Mouse (Mus musculus) 3T3-L1 (cell line): ENCODE measurements around the gene Ttc25.
"Not testable (repeated sequence)": the region's sequence is repeated elsewhere in the genome, so short reads cannot be mapped to it uniquely, and the experiment has no call there.

Experiments
- DNase-seq: peaks from one replicate; pipeline ENCODE4 v3.0.0-alpha.2; 2015; ENCODE audit warnings: low read depth, low spot score

Gene Ttc25

DNA sequence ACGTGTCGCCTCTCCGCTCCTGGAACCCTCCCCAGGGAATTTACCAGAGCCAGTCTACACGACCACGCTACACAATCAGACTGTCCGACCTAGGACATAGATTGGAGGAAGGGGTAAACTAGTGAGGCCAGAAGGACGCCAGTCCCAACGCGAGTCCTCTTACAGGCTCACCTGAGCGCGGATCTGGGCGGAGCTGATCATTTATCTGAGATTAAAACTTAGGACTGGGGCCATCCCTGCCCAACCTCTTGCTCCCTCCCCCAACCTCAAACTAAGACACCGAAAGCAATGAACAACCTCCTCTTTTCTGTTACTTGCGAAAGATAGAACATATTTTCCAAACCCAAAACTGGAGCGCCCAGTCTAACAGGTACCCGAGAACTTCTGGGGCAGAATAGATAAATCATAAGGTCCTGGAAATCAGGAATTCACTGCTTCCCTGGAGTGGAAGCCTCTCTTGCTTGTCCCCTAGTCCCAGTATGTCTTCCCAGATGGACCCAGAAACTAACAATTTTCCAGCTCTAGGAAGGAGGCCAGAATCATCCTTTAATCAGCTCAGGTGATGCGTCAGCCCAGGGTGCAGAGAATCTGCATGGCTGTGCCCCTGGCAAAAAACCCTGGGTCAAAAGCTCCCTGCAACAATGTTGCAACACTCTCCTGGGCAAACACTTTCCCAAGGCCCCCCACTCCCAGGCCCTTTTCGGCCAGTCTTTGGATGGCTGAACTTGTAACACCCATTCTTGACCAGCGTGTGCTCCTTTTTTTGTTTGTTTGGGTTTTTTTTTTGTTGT lies 16.8 kb upstream of the Ttc25 start:
- DNase-seq = no peak

DNA sequence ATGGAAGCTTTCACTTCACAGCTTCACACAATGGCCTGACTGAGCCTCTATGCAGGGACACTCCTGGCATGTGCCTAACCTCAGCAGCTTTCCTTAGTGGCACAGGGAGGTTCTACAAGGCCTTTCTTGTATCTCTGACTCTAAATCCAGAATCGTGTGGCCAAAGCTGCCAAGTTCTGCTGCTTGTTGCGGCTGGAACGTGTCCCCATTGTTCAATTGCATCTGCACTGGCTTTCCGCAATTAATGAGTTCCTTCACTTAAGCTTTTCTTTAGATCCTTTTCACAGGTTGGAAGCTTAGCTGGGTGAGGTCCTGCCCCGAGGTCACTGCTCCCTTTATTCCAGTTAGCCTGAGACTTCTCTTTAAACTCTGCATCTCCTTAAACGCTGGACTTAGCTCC lies 11.5 kb upstream of the Ttc25 start:
- DNase-seq = no peak

DNA sequence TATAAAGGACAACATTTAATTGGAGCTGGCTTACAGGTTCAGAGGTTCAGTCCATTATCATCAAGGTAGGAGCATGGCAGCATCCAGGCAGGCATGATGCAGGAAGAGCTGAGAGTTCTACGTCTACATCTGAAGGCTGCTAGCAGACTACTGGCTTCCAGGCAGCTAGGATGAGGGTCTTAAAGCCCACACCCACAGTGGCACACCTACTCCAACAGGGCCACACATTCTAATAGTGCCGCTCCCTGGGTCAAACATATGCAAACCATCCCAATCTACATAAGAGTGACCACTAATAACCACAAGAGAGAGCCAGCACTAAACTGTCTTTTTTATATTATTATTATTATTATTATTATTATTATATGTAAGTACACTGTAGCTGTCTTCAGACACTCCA lies 11.0 kb upstream of the Ttc25 start:
- not testable (repeated sequence) for DNase-seq

DNA sequence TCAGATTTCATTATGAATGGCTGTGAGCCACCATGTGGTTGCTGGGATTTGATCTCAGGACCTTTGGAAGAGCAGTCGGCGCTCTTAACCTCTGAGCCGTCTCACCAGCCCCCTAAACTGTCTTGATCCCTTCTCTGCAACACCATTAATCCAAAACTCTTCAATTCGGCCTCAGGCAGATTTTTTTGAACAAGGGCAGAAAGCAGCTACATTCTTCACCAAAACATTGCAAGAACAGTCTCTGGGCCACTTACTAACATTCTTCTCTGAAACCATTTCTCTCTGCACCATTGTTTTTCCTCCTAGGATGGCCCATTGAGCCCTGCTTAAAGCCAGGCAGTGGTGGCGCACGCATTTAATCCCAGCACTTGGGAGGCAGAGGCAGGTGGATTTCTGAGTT lies 10.6 kb upstream of the Ttc25 start:
- not testable (repeated sequence) for DNase-seq

DNA sequence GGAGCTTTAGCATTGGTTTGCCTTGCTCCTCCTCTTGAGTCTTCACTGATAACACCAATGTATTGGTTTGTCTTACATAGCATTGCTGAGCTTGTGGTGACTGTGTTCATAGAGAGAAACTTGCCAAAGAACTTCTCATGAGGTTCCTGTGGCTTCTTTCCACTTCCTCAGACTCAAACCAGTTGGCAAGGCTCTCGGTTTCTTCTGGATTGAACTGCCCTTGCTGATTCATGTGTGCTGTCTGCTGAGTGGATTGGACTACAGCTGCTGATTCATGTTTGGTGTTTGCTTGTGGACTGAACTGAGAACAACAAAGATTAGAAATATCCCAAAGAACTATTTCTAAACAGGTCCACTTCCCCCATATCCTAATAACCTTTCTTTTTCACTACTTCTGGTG lies 9.4 kb upstream of the Ttc25 start:
- DNase-seq = peak; percentile 84

DNA sequence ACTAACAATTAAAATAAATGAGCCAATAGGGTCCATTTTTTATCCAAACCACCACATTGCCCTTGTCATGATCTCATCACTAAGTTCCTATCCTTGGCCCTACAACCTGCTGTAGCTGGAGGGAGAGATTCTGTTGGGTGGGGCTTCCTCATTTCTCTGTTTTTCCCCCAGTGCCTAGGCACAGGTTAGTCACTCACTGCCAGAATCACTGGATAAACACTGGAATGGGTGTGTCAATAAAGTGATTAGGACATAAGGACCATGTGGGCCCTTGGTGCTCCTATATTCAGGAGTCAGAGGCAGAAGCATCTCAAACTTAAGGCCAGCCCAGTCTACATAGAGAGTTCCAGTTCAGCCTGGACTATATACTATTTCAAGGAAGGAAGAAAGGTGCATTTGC lies 8.9 kb upstream of the Ttc25 start:
- DNase-seq = peak; percentile 29

DNA sequence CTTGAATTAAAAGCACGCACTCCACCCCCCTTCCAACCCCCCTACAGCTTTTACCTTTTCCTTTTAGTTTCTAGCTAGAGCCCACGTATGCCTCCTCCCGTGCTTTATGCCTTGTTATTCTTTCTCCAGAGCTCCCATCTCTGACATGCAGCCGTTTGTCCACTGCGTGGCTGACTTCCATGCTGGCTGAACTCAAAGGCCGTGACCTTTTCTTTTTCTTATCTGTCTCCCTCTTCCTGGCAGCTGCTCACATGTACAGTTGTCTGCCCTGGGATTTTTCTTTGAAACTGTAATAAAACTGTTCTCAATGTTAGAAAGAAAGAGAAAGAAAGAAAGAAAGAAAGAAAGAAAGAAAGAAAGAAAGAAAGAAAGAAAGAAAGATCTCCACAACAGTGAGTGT lies 4.4 kb upstream of the Ttc25 start:
- DNase-seq = no peak

DNA sequence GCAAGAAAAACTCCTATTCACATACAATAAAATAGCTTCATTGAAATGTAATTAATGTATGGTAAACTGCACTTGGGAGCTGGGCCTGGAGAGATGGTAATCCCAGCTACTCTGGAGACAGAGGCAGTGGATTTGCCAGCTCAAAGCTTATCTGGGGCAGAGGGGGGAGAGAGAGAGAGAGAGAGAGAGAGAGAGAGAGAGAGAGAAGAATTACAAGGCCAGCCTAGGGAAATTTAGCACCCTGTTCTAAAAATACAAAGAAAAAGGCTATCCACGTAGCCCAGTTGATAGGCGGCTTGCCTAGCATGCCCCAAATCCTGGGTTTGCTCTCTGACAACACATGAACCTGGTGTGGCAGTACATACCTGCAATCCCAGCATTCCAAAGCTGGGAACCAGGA lies 3.8 kb upstream of the Ttc25 start:
- no peak for DNase-seq

DNA sequence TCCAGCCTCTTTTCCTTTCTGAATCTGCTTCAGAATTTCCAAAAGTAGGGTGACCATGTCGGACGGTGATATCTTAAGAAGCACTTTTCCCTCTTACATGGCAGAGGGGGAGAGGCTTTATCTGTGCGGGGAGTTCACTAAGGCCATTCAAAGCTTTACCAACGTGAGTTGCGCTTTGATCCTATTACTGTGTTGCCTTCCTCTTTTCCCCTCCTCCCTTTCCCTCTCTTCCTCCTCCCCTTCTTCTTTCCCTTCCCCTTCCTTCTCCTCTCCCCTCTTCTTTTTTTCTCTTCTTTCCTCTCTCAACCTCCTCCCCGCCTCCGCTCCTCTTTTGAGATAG lies 309 bp downstream of the Ttc25 start:
- DNase-seq = no peak

DNA sequence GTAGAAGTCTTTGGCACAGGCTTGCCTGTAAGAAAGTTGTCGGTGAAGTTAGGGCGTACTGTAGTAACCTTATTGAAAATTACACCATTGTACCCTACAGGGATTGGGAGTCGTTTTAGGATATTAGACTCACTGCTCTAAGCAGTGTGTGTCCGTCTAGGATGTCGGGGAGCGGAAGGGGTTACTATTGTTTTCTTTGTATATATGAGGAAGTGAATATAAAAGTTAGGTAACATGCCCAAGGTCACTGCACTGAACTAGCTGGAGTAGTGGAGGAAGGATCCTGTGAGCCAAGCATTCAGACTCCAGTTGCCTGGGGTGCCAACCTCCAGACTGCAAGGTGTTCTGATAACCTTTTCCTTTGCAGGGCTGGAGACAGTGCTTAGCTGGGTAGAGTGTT lies 1.5 kb downstream of the Ttc25 start:
- DNase-seq = no peak

DNA sequence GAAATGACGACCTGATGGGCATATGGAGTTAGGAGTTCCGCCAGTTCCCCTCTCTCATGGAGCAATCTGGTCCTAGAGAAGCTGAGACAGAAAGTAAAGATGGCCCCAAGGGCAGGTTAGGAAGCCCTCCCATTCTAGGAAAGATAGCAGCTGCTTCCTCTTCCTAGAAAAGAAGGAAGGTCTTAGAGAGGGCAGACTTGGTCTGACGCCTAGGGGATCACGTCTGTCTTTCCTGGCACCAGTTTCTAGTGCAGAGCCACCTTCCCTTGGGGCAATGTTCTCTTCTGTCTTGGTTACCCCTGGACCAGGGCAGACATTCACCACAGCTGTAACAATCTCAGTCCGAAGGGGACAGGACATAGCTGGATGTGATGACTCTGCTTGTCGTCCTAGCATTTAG lies 2.7 kb downstream of the Ttc25 start:
- no peak for DNase-seq

DNA sequence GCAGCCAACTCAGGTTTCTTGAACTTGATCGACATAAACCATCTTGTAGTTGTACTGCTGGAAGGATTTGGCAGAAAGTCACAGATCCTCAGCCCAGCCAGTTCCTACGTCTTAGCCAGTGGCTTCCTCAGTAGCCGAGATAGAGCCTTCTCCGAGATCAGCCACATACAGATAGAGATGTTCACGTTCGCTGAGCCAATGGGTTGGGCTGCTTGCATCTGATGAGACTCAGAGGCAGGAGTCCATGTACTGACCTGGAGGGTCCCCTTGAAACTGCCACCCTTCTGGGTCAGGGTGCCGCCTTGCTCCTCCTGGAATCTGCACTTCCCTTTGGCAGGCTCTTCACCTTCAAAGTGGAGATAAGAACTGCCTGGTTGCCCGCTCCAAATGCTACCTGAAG lies 4.1 kb downstream of the Ttc25 start:
- DNase-seq = no peak

DNA sequence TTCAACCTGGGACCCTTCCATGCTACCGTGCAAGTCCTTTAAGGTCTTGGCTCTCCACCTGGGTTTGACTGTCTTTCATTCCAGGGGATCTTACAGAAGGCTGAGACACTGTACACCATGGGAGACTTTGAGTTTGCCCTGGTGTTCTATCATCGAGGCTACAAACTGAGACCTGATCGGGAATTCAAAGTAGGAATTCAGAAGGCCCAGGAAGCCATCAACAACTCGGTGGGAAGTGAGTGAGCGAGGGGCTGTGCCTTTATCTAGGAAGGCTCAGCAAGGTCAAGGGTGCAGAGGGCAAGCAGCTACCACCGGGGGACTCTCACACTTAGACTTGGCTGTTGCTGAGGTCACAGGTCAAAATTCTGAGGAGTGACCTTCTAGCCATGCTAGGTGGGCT lies 4.7 kb downstream of the Ttc25 start:
- no peak for DNase-seq

DNA sequence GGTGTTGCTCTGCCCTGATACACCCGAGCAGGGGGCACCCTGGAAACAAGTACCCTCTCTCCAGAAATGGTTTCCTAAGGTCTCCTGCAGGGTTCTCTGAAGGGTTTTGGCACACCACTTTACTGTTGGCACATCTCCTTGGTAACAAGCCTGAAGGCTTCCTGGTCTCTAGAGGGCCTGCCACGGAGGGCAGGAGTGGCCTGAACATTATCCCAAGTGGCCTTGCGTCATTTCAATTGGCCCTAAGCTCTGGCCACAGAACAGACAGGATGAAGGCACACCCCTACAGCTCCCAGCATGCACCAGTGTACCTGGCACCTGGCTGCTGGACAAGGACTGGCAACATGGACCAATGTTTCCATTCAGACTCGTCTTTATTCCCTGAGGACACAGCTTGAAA lies 7.4 kb downstream of the Ttc25 start:
- DNase-seq = no peak

DNA sequence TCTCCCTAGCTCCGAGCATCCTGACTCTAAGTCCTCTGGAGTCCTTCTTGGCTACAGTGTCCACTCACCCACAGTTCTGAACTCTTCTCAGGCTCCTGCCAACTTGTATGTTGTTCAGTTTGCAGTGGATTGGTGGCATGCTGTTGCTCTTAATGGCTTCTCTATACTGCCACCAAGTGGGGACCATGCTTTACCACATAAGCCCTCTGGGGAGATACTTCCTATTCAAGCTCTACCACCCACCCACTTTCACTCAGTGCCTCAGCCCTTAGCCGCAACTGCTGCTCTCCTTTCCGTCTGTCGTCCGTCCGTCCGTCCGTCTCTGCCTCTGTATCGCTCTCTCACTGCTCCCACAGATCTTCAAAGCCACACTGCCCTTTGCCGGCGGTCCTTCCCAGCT lies 10.2 kb downstream of the Ttc25 start:
- DNase-seq = peak; percentile 87

DNA sequence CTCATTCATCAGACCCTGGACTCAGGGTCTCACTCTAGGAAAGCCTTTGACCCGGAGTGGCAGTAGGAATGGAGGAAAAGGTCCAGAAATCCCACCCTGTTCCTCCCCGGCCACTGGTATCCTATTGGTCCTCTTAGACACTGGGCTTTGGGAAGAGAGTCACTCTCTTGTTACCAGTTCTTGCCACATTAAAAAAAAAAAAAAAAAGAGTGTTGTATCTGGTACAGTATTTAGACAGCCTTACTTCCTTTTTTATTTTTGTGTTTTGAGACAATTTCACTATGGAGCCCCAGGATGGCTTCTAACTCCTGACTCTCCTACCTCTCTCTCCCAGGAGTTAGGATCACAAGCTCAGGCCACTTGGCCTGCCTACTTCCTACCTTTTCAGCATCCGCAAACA lies 12.2 kb downstream of the Ttc25 start:
- no peak for DNase-seq

DNA sequence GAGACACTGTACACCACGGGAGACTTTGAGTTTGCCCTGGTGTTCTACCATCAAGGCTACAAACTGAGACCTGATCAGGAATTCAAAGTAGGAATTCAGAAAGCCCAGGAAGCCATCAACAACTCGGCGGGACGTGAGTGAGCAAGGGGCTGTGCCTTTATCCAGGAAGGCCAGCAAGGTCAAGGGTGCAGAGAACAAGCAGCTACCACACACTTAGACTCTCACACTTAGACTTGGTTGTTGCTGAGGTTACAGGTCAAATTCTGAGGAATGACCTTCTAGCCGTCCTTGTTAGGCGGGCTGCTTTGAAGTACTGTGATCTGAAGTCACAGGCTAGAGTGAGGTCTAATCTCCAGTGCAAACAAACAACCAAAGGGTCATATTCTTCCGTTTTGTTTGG lies 14.1 kb downstream of the Ttc25 start:
- no peak for DNase-seq

DNA sequence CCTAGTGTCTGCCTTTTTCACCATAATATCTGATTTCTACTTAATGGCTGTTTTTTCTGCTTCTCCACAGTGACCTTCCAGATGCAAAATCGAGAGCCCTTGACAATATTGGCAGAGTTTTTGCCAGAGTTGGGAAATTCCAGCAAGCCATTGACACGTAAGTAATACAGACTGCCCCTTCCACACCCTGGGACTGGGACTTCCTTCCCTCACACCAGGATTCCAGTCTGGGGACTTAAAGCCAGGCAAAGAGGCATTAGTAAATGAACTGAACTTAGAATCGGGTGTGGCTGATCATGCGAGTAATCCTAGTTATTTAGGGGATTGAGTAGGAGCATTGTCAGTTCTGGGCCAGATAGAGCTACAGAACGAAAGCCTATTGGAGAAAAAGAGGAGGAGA lies 16.3 kb downstream of the Ttc25 start:
- no peak for DNase-seq

DNA sequence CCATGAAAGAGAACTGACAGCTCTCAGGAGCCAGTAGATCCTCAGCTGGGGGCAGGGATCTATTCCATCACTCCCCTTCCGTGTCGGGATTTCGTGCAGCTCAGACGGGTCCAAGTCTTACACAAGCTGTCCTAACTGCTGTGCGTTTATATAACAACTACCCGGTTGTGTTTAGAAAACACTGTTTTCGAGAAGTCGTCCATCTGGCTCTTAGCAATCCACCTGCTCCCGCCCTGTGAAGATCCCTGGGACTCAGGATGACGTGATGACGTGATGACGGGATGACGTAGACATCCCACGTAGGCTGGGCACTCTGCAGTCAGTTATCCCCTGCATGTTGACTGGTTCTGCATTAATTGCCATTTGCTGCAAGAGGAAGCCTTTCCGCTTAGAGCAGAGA lies 18.9 kb downstream of the Ttc25 start:
- DNase-seq = no peak

DNA sequence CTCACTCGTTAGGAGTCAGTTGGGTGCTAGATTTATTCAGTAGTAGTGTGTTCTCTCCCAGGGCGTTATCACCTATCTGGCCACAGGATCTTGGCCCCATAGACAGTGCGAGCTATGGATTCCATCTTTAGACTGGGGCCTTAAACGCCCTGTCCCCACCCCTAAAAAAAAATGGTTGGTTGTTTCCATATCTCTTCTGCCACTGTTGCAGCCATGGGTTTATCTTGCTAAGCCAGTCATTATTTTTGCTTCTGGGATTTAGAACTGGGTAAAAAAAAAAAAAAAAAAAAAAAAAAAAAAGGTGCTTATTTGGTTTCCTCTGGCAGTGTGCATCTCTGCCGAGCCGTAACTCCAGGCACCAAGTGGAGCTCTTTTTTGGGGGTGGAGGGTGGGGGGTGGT lies 19.3 kb downstream of the Ttc25 start:
- DNase-seq = no peak

DNA sequence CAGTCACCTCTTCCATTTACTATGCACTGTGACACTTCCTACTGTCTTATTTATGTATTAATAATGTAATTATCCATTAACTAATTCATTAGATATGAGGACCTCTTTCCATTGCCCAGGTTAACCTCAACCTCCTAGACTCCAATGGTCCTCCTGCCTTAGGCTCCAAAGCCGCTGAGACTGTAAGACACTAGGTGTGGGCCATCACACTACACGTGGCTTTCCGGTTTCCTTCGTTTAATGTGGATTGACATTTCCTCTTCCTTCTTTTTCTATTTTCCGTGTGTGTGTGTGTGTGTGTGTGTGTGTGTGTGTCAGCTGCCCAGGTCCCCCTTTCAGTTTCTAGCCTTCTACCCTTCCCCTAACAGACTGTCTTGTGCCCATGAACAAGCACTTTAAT lies 21.8 kb downstream of the Ttc25 start:
- DNase-seq = no peak

DNA sequence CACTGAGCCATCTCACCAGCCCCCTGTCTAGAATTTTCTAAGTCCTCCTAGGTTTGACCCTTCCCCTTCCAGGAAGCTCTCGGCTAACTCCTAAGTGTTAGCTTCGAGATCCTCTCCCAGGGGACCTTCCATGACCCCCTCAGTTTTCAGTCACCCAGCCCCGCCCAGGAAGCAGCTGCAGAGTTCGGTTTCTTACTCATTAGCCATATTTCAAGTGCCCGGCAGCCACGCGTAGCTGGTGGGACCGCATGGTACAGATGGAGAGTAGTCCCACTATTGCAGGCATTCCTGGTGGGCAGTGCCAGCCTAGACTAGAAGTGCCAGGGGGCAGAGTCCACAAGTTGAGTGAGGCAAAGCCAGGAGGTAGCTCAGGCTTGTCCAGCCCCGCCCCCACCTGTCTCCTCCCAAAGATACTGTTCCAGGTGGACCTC lies 22.4 kb downstream of the Ttc25 start:
- no peak for DNase-seq

DNA sequence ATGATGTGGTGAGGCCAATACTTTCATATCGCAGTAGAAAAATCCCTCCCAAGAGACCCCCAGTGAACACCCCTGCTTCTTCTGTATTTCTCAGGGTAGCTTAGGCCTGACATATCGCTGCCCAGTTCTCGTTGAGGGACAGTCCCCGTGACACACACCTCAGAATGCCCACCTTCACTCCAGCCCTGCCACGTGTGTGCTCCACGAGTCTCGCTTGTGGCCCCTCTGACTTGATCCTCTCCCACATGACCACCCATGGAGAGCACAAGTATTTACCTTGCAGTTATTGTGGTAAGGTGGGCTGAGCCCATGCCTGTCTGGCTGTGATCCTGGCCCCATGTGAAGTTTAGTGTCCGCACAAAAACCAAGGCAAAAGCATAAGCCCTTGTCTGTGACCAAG lies 23.3 kb downstream of the Ttc25 start:
- no peak for DNase-seq

DNA sequence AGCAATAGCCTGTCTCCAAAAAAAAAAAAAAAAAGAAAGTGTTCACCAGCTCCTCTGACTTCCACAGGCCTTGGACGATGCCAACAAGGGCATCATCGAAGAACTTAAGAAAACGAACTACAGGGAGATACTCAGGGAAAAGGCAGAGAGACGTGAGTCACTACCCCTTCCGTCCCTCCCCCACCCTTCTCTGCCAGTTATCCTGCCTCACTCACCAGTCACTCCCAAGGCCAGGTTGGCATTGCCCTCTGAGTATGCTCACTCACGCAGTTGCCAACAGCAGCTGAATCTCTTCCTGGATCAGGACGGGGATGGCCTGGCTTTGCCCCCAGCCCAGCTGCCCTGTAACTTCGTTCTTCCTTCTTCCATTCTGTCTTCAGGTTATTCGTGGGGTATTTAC lies 24.4 kb downstream of the Ttc25 start:
- peak; percentile 85 for DNase-seq
